Mouse (Mus musculus) cortical plate, adult 2 months (tissue): ENCODE data around the gene Il17re.

Experiments
- CTCF ChIP-seq: fragments of 200-500 bp; IDR thresholded peaks from 2 replicates; pipeline ENCODE4 v1.5.1; 2011; ENCODE audit warnings: mild to moderate bottlenecking, control low read depth, low read length; ENCODE audit not compliant: insufficient read depth; ENCODE audit errors: extremely low read depth
- POLR2A ChIP-seq: fragments of 200-500 bp; IDR thresholded peaks from 2 replicates; pipeline ENCODE4 v1.6.1; 2011; ENCODE audit warnings: mild to moderate bottlenecking, low read length, control low read depth; ENCODE audit not compliant: insufficient read depth; ENCODE audit errors: extremely low read depth

- TF ChIP-seq CTCF (no peak), POLR2A (peak; percentile 81)
Observed at GRCm38 (mm10) chr6:113442442-113443090, 15.7 kb upstream of the Il17re start, which contains the start of gene Jagn1.
